In the genomic region with DNA sequence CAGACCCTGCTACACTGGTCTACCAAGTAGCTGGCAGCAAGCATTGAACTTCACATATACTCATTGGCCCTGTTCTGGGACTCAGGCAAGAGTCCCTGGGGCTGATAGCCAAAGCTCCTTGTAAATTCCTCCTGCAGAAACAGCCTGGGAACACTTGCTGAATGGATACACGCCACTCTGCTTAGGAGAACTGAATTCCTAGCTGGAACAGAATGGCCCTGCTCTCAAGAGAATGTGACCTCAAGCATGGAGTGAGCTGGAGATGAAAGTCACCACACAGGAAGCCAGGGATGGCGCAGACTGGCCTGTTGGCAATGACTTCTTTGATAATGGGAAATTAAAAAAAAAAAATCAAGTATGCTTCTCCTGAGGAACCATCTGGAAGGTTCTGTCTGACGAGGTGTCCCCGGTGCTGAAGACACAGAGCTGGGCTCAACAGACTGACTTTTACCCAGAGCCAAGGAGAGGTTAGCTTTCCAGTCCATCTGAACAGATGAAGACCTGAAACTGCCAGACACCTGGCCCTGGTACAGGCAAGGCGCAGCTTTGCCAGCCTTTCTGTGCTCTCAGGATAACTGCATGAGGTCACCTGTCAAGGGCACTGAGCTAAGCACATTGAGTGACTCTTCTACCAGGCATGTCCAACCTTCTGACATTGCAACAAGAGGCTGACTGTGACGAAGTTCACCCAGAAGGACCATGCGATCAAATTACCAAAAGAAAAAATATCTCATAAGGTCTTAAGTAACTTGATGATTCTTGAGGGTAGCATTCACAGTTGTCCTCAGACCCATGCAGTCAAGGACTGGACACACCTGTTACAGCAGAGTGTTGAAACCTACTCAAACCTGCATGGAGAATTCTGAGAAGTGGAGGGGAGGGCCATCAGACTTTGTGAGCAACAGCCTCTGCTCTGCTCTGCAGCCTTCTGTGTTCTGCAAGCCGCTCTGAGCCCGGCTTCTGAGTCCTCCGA, we compare ENCODE assay signal across 15 mouse cellular contexts.
DNase-seq lines count a peak whose midpoint lies in the region.
"Had no signal": no experiment of that assay in that cellular context is flagged by ENCODE, and none has a peak within 500 bp of the region (broad histone marks: within the 10 kb centered on the region; RNA-seq: fewer than 3 reads in every experiment).

No protein-coding gene starts in this region.

- intact Hi-C loops in heart, postnatal 10 days (cut with DNase I): no loop called here

- peak; percentile 32 for DNase-seq in heart, adult 8-10 months (ENCODE audit: low spot score)
- no peak for DNase-seq in heart, postnatal 10 days
- peak; percentile 17 for DNase-seq in adipocyte (ENCODE audit: low spot score)
- peak; percentile 42 for DNase-seq in cerebellum, adult 11-12 months
- DNase-seq in cerebellum, postnatal 25 days: peak; percentile 59 to 77
- no peak for DNase-seq in spleen, adult 18-20 months
- DNase-seq in kidney, adult 11 months: no peak
- DNase-seq: adrenal gland, postnatal 10 days; B cell, adult 2 months; heart, postnatal 4 days; kidney, adult 2 months; kidney, postnatal 25 days; liver, embryonic 13.5 days; lung, postnatal 14 days; thymus, postnatal 4 days had no signal

Comparison
In these comparisons a context has a peak if more than half of its experiments do, and no peak if none do; other contexts are left out.
1. DNase-seq: peak in heart, adult 8-10 months (single experiment), adipocyte (single experiment), cerebellum, adult 11-12 months (single experiment) and cerebellum, postnatal 25 days (2 of 2); none in heart, postnatal 10 days (0 of 2), spleen, adult 18-20 months (0 of 2) and kidney, adult 11 months (single experiment).